Mouse (Mus musculus) lung, adult 18-20 months (tissue): ENCODE measurements around the gene Pirb.
"Not testable (repeated sequence)": the region's sequence is repeated elsewhere in the genome, so short reads cannot be mapped to it uniquely, and the experiment has no call there.

Experiments
- DNase-seq, 2 experiments: peaks; one replicate each; pipeline ENCODE4 v3.0.0; 2022; ENCODE audit warnings: mixed read lengths in 2 of 2

Gene Pirb

GRCm38 (mm10) chr7:3720268-3720667, at the start of gene Pirb:
Pirb (minus strand) TSS chr7:3720391.
- DNase-seq = not testable (repeated sequence)

- DNase-seq = not testable (repeated sequence)
These were observed 12.5 kb upstream of the Pirb start for GRCm38 (mm10) chr7:3732675-3733074.

GRCm38 (mm10) chr7:3725459-3725858, 5.3 kb upstream of the Pirb start:
- DNase-seq = not testable (repeated sequence)

- DNase-seq = no peak
These were observed 4.9 kb downstream of the Pirb start for GRCm38 (mm10) chr7:3715249-3715648.

GRCm38 (mm10) chr7:3712264-3712942, 7.8 kb downstream of the Pirb start:
- no peak for DNase-seq

- no peak for DNase-seq
These were observed 11.2 kb downstream of the Pirb start for GRCm38 (mm10) chr7:3709000-3709399.

- not testable (repeated sequence) for DNase-seq
These were observed 11.7 kb downstream of the Pirb start for GRCm38 (mm10) chr7:3708447-3708980.

- DNase-seq = no peak
These were observed 12.4 kb downstream of the Pirb start for GRCm38 (mm10) chr7:3707568-3708413.

- DNase-seq = peak; percentile 33 to 40
These were observed 13.2 kb downstream of the Pirb start for GRCm38 (mm10) chr7:3707027-3707426.

- no peak for DNase-seq
These were observed 13.8 kb downstream of the Pirb start for GRCm38 (mm10) chr7:3706343-3706934.

GRCm38 (mm10) chr7:3705911-3706310, 14.3 kb downstream of the Pirb start:
- no peak for DNase-seq

- not testable (repeated sequence) for DNase-seq
These were observed 14.7 kb downstream of the Pirb start for GRCm38 (mm10) chr7:3705461-3705860.

GRCm38 (mm10) chr7:3704475-3704874, 15.7 kb downstream of the Pirb start:
- no peak for DNase-seq

GRCm38 (mm10) chr7:3703879-3704441, 16.2 kb downstream of the Pirb start, which contains the start of gene Rps9:
Rps9 (plus strand) TSS chr7:3703993.
- DNase-seq = peak; percentile 96 to 97

GRCm38 (mm10) chr7:3703148-3703878, 16.9 kb downstream of the Pirb start:
- no peak for DNase-seq

GRCm38 (mm10) chr7:3698471-3698870, 21.7 kb downstream of the Pirb start:
- DNase-seq = no peak

- not testable (repeated sequence) for DNase-seq
These were observed 25.3 kb downstream of the Pirb start for GRCm38 (mm10) chr7:3694949-3695305.

GRCm38 (mm10) chr7:3694076-3694948, 25.9 kb downstream of the Pirb start:
- DNase-seq = peak; percentile 83 to 84

- no peak for DNase-seq
These were observed 26.4 kb downstream of the Pirb start for GRCm38 (mm10) chr7:3693809-3694075.

GRCm38 (mm10) chr7:3692987-3693808, 27.0 kb downstream of the Pirb start, which contains the start of gene Mboat7:
Mboat7 (minus strand) TSS chr7:3693523.
- DNase-seq = peak; percentile 98
